Mouse (Mus musculus): Measurements from ENCODE around the gene Nudt16l1.
A peak's percentile ranks its signal among the peaks of the same experiment; 100 is the strongest.

Nudt16l1 gene

DNA sequence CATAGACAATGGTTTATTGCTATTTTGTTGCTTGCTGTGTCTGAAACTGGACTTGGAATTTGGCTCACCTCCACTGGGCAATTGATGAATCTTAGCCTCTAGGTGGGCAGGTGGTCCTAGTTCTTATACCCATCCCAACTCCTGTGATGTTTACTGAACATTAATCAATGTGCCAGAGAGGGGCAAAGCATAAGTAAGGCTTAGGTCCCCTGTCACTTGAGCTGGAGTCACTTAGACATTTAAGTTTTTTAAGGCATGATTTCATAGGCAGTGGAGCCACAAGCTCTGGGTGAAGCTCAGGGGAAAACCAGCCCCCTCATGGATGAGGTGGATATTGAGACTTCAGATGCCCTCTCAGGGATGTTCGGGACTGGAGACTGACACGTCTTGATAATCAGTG lies at the start of gene Nudt16l1:
Nudt16l1 (plus strand) TSS at position 301 of the 400 bp plus-strand sequence.
- no peak for DNase-seq

DNA sequence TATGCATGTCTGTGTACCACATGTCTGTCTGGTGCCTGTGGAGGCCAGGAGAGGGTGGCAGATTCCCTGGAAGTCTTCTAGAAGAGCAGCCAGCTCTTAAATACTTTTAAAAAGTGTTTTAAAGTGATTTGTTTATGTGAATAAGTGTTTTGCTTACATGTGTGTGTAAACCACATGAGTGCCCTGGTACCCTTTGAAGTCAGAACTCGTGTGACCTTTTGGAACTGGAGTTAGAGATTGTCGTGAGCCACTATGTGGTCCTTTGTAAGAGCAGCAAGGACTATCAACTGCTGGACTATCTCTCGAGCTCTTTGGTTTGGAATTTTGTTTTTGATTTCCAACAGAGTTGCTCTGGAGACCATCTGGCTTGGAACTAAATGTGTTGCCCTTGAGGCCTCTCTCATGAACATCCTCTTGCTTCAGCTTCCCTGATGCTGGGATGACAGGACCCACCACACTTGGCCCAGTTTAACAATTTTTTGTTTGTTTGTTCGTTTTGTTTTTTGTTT lies 48.3 kb upstream of the Nudt16l1 start:
- no peak for DNase-seq

DNA sequence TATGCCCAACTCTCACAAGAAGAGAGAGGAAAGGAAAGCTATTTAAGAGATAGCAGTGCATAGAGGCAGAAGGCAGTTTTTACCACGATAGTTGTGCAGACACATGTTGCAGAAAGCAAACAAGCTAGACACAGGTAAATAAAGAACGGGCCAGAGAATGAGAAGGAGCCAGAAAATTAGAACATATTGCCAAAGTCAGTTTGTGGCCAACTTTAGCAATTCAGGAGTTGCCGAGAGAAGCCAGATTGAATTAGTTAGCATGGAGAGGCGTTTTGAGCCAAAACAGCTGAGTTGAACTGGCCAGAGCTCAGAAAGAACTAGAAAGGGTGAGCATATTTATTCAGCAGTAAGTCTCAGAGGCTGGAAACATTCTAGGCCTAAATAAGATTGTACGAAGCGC lies 46.4 kb upstream of the Nudt16l1 start:
- DNase-seq = no peak

DNA sequence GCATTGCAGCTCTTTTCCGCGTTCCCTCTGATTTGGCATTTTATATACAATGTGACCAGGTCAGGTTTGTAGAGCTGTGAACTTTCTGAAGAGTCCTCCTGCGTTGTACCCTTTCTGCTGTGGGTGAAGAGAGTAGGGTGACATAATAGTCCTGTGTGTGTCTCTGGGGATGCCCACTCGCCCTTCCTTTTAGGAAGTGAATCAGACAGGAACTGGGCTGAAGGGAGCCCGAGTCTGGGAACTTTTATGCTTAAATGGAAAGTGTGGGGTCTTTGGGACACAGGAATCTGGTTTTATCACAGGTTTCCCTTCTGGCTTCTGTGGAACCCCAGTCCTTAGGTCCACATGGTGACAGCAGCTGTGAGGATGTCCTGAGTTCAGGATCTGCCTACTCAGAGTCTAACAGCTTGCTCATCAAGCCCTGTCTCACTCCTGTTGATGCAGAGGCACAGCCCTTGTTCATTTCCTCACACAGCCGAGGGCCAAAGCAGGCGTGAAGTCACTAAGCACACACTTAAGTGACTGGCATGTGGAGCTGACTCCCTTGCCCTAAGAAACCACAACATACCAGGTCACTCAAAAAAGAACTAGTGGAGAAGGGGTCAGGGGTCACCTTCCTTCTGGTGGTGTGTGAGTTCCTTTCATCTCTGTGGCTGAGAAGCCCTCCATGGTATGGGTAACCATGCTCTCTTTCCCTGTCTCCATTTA lies 44.2 kb upstream of the Nudt16l1 start:
- no peak for DNase-seq

DNA sequence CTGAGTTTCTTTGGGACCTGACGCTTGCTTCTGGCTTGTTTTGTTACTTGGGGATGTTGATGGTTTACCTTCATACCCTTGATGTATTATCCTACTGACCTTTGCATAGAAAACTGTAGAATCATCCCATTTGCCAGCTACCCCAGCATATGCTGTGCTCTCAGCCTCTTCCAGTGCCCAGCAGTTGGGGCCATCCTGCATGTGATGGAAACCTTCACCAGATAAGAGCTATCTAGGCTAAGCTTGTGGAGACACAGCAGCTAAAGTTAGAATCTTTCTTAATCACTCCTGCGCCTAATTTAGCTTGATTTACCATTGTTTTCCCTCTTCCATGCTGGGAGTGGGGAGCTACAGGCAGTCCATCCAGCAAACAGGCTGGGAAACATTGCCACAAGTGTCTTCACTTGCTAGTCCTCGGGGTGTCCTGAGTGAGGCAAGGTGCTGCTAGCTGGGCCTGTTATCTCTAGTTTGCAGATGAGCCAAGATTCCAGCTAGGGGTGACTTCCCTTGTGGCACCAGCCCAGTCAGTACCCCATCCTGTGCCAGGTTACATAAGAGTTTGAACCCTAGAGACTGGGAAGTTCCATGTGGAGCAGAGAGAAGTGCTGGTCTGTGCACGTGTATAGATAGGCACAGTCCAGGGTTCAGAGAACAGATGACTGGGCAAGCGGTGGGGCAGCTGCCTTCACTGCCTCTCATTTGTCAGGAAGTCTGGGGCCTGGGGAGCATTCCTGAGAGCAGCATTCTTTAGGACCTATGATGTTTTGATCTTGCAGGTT lies 42.1 kb upstream of the Nudt16l1 start:
- DNase-seq = no peak

DNA sequence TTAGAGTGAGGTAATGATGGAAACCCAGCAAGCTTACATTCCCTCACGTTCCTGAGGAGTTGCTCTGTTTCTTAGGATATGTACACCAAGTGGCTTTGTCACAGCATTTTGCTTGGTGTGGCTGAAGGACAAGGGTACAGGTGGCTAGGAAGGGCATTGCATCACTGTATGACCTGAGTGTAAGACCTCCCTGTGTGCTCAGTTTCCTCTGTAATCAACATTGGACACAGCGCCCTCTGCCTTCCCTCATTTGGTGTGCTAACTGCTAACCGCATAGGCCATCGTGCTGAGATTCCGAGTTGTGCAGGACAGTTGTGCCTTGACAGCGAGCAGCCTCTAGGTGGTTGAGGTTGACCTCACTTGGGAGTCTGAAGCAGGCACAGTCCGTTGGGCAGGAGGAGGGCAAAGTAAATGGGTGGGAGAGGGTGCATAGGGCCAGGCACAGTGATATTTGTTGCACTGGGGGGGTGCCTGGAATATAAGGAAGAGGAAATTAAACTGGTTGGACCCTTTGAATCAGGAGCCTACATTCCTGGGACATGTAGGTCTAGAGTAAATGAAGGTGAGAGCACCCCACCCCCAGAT lies 41.3 kb upstream of the Nudt16l1 start:
- no peak for DNase-seq

DNA sequence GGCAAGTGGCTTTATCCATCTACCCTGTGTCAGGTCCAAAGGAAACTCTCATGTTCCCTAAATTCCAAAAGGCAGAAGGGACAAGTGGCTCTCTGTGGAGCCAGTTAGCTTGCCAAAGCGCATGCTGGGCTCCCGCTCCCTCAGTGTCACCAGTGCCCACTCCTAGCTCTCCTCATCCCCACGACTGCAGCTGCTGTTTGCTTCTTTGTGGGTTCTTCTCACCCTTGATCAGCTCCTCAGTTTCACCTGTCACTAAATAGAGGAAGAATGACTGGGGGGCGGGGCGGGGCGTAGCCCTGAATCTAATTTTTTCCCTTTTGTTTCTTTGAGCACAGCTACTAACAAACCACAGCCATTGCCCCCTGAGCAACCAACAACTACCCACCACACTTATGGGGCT lies 39.7 kb upstream of the Nudt16l1 start:
- DNase-seq = peak; percentile 82 to 86

DNA sequence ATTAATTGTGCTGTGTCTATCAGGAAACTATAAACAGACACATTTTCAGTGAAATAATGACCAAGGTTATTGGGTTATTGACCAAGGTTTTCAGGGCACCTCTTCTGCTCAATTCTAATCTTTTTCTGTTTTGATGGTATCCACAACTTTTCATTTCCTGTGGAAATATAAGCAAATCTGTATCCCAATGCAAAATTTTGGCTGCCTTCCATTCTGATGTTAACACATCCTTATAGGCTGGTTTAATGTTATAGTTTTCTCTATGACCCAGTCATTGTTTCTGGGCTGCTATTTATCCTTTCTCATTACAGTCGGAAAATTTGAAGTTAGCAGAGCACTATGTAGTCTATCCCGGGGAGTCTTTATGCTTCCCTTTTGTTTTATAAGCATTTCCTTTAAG lies 38.9 kb upstream of the Nudt16l1 start:
- DNase-seq = no peak

DNA sequence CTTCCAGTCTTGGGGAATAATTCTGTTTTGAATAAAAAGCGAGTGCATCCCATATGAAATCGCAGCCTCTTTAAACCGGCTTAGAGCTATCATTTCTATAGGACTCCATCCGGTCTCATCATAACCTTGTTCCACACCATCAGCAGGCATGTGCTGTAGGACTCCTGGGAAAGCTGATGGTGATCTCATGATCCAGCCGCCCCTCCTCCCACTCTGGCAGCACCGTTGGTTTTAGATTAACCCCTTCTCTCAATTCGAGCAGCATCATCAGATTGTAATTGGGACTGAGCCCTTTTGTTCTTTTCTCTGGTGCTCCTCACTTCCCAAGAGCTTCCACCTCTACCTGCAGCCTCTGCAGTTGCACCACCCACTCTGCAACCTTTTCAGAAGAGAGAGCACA lies 37.4 kb upstream of the Nudt16l1 start:
- no peak for DNase-seq

DNA sequence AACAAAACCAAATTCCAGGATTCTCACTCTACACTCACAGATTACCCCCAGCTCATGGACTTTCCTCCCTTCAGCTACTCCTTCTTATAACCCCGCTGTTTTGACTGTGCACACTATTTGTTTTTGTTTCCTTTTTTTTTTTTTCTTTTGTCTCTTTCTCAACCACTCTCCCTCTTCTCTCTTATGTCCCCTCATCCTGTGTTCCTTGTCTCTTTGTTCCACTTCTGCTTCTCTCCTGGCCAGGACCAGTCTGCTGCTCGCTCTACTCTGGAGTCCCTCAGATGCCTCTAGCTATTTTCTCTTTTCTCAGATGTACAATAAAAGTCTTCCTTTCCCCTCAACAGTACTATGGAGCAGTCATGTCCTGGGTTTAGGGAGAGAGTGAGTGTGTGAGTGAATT lies 36.2 kb upstream of the Nudt16l1 start:
- DNase-seq = no peak

DNA sequence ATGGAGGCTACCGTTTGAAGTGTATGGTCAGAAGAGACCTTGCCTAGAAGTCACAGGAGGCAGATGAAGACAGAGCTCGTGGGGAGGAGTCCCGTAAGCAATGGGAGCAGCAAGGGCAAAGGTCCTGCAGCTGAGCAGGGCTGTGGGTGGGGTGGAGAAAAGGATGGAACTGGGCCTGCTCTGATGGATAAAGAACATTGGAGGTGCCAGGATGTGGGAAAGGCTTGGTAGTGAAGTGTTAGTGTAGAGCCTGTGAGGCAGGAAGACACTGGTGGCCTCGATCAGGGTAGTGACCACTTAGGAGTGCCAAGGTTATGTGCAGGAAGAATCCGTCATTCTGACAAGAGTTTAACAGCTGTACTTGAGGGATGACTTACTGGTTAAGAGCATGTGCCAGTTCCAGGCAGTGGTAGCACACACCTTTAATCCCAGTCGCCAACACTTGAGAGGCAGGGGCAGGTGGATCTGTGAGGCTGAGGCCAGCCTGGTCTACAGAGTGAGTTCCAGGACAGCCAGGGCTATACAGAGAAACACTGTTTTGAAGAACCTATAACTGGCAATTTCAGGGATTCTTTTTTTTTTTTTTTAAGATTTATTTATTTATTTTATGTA lies 35.0 kb upstream of the Nudt16l1 start:
- no peak for DNase-seq

DNA sequence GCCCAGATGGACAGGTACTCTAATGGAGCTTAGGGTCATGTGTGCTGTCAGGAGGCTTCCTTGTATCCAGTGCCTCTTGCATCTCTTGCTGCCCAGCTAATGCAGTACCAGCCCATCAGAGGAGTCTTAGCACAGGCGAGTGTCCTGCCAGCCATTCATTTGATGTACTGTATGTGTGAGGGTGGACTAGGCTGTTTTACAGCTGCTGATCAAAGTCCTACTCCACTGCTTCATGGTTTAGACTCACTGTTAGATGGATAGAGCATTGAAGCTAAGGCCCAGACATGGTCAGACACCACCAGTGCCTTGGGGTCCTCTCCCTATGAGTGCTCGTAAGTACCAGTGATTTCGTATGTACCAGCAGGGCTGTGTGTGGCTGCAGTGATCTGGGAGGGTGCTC lies 33.7 kb upstream of the Nudt16l1 start:
- DNase-seq = no peak

DNA sequence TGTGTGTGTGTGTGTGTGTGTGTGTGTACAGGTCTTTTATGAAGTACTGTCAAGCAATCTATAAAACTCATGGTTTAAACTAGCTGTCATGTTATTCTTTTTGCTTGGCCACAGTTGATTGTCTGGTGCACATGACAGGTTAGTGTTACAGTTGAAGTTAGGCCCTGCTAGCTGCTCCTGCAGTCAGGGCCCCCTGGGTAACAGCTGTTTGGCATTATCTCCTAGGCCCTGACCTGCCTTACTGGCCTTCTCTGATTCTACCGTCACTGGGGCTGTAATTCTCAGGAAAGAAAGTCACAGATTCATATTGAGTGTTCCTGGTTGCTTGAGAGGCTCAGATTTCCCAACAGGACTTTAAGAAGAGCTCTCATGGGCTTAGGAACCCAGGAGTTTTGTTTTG lies 33.0 kb upstream of the Nudt16l1 start:
- no peak for DNase-seq

DNA sequence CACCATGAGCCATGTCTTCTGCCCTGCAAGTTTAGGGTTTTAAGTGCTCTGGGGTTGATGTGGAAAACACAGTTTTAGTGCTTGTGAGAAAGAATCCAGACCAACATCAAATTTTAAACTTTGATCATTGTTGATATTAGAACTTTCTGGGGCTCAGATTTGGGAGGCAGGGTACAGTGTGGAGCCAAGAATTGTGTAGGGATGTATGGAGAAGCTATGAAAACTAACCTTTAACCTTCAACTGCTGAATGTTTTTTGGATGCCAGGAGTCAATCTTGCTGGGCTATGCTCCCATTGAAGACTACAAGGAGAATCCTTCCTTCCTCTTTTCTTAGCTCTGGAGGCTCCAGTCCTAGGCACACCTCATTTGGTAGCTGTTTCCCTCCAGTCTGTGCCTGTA lies 32.0 kb upstream of the Nudt16l1 start:
- DNase-seq = no peak

DNA sequence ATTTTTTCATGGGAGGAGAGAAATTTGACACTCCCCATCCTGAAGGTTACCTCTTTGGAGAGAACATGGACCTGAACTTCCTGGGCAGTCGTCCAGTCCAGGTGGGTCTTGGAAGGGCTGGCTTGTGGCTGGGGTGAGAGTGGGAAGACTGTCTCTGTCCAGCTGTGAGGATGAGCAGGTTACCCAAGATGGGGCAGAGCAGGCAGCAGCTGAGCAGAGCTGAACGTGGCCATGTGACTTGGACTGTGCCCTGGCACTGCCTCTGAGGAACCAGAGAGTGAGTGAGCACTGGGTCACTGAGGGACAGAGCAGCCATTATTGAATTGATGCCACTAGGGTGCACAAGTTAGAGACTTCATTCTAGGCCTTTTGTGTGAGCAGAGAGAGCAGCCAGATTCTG lies 31.2 kb upstream of the Nudt16l1 start:
- DNase-seq = no peak

DNA sequence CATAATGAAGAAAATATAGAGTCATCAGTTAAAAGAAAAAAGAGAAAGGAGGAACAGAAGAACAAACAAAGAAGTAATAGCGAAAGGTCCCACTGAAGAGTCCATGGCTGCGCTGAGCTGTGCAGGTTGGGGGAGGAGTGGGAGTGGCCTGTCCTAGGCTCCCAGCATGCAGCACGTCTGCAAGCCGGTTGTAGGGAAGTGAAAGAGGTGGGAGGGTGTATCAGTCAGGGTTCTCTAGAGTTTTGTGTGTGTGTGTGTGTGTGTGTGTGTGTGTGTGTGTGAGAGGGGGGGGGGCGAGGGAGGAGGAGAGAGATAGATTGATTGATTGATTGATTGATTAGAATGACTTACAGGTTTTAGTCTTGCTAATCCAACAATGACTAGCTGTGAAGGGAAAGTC lies 30.6 kb upstream of the Nudt16l1 start:
- DNase-seq = peak; percentile 75 to 79

DNA sequence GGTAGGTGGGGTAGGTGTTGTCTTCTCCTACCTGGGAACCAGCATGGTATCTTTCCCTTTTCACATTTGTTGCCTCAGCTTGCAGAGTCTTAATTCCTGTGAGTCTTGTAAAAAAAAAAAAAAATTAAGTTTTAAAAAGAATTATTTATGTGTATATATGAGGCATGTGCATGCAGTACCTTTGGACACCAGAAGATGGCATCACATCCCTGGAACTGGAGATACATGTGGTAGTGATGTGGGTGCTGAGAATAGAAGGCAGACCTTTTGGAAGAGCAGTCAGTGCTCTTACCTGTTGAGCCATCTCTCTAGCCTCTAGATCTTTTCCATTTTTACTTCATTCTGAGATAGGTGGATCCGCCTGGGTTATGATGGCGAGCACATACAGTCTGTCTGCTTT lies 28.8 kb upstream of the Nudt16l1 start:
- DNase-seq = peak; percentile 56 to 59

DNA sequence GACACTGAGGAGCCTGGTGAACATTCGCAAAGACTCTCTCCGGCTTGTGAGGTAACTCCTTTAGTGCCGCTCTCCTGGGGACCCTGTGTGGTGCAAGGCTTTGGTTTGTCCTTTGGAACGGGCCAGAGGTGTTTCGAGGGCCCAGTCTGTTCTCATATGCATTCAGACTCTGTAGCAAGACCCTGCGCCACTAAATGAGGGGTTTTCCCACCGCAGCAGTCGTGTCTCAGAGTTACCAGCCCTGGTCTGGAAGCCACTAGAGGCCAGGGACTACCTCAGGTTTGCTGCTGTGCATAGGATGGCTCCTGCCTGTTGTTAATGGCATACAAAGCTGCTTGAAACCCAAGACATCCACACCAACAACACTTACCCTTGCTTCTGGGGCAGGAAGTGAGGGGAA lies 27.8 kb upstream of the Nudt16l1 start:
- DNase-seq = no peak

DNA sequence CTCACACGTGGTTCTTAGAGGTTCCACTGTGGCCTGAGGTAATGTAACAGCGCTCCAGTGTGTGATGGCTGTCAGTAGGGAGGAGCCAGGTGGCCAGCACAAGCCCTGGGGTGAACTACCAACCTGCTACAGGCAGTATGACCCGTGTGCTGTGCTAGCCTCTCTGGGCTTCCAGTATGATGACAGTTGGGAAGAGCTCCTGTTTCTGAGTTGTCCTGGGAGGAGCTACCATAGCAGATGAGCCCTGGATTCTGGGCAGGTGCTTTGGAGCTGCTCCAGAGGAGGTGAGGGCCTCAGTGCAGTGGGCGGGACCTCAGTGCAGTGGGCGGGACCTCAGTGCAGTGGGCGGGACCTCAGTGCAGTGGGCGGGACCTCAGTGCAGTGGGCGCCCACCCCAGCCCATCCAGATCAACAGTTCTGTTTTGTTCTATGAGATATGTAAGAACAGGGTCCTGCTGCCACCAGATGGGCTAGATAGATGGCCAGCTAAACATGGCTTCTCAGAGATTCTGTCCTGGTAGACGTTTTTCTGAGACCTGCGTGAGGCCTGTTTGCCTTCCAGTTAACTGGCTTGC lies 26.4 kb upstream of the Nudt16l1 start:
- DNase-seq = peak in 1 of 2 experiments; percentile 25

DNA sequence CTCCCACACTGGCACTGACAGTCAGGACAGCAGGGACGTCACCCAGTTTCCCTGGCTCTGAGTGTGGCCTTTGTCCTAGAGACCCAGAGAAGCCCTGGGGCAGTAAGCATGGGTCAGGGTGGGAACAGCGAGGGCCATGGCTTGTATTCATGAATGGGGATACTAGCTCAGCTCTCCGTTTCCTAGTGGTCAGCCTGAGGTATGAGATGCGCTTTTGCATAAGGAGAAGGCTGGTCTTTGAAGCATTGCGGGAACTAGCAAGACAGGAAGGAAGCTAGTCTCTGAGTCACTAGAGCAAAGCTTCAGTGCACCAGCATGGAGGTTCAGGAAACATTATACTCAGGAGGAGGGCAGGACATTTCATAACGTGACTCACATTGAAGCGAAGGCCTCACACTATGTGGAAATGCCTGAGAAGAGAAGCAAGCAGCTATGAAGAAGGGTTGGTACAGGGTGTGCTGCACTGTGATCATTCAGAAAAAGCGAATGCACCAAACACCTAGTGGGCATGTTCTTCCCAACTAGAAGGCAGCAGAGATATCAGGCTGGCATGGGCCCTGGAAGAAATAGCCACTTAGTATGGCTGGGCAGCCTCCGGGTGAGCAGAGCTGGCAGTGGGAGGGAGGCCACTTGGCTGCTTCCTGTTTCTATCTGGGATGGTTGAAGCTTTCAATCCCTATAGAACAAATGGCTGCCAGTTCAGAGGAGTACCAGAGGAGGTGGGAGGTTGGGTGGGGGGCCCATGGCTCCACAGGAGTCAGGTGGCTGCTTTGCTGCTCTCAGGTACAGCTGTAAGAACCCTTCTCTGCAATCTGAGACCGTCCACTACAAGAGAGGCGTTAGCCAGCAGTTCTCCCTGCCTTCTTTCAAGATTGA lies 25.4 kb upstream of the Nudt16l1 start:
- DNase-seq = peak; percentile 42 to 52

DNA sequence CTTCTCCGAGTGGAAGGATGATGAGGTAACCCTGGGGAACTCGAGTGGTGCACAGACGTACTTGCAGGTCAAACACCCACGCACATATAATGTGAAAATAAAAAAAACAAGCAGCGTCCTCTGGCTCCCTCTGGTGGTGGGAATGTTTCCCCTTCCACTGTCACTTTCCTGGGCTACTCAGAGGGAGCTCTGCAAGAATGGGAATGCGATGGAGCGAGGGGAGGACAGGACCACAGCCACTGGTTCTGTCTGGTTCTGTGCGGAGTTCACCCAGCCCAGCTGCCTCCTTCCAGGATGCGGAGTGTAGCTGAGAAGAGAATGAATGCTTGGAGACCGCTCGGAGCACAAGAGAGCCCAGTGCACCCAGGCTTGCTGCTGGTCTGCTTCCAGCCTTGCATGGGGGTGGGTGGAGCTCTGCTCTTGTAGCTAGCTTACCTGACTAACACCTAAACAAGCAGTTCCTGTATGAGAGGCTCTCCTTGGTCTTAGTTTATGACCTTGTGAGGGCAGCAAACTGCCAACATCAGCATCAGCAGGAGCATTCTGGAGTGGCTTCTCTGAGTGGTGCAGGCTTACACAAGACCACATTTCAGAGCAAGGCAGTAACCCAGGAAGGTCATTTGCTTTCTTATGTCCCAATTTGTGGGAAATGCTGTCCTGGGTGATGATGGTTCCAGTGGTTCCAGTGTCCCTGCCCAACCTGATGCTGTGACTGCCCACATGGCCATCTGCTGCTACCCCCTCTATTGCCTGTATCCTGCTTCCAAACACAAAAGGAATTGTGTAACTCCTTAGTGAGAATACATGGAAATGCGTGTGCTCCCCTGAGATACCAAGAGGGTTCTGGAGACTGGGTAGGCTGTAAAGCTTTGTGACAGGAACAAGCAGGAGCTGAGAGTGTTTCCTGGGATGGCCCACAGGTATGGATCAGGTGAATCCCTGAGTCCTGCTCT lies 24.5 kb upstream of the Nudt16l1 start:
- peak; percentile 91 to 93 for DNase-seq
